Mouse (Mus musculus) cortical plate, adult 2 months (tissue): ENCODE measurements around the gene Sectm1b.

Experiments used
- CTCF ChIP-seq: fragments of 200-500 bp; IDR thresholded peaks from 2 replicates; pipeline ENCODE4 v1.5.1; 2011; ENCODE audit warnings: mild to moderate bottlenecking, control low read depth, low read length; ENCODE audit not compliant: insufficient read depth; ENCODE audit errors: extremely low read depth
- POLR2A ChIP-seq: fragments of 200-500 bp; IDR thresholded peaks from 2 replicates; pipeline ENCODE4 v1.6.1; 2011; ENCODE audit warnings: mild to moderate bottlenecking, low read length, control low read depth; ENCODE audit not compliant: insufficient read depth; ENCODE audit errors: extremely low read depth

DNA sequence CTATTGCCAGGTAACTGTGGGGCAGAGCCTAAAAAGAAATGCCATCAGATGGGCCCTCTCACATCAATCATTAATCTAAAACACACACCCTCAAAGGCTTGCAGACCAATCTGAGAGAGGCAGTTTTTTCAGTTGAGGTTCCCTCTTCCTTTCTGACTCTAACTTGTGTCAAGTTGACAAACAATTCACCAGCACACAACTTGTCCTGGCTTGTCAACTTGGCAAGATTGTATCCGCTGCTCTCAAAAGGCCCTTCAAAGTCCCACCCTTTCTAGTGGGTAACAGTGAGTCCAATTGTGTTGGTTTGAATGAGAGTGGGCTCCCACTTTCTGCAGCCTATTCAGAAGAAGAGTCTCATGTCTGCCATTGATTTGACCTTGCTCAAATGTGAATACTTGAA is 18.1 kb downstream of the Sectm1b start:
- no peak for TF ChIP-seq CTCF
- no peak for TF ChIP-seq POLR2A
